Mouse (Mus musculus): Measurements from ENCODE around the gene Cript. TPM values are rescaled to one million over a fixed set of nuclear protein-coding genes. Genes with fewer than 3 reads are reported as not detected.
"Not testable (repeated sequence)": the region's sequence is repeated elsewhere in the genome, so short reads cannot be mapped to it uniquely, and the experiment has no call there.

Gene Cript
- total RNA-seq, 2 experiments from 2014 or later, result 54.2 to 61.7 TPM

DNA sequence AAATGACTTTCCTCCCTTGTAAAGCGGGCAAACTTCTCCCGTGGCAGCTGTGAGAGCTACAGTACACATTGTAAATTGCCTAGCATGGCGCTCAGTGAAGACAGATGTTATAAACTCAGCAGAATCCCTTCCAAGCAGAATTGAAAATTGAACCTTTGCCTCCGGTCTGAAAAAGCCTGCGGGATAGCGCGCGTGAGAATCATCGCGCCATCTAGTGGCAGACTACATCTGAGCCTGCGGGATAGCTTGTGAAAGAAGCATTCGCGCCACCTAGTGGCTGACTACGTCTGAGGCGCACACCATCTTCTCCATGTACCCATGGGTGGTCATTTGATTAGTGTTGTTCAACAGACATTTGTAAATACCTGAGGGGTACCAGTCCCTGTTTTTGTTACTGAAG lies 19.0 kb downstream of the Cript start:
- intact Hi-C loops (cut with DNase I), result loop anchor here (2.0 to 10.0 kb wide), 5 partner anchors 63 to 530 kb away; partner anchors contain the start of genes Rhoq and Socs5
- DNase-seq (ENCODE audit: low spot score in 2 of 2), result peak; percentile 92 to 94

DNA sequence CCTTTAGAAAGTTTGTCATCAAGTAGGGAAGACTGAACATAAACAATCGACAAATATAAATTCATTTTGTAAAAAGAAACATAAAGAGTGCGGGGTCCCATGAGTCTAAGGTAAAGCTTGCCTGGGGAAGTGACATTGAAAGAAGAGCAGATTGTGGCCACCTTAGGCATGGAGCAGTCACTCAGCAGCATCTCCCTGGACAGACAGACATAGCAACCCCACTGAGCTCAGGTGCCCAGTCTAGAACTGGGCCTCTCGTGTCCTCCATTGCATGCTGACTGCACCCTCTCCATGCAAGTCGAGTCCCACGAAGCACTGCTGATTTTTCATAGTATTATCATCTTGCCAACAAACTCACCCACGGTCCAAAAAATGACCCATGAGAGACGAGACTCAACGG lies 19.4 kb downstream of the Cript start:
- intact Hi-C loops (cut with DNase I), result loop anchor here (2.0 to 10.0 kb wide), 5 partner anchors 63 to 530 kb away; partner anchors contain the start of genes Rhoq and Socs5
- DNase-seq (ENCODE audit: low spot score in 2 of 2), result no peak

DNA sequence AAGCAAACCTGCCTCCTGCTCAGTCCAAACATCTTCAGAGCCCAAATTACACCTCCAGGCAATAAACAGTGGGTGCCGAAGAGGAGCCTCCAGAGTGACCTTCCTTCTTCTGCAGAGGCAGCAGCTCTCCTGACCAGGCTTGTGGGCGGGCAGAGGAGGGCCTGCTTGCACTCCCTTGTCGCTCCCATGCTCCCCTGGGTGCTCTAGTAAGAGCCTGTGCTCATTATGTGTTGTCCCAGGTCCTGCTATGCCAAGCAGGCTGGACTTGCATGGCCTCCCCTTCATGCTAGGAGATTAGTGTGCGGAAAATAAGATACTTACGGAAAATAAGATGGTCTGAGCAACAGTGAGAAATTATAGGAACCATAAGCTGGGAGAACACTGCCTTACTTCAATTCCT lies 24.3 kb downstream of the Cript start:
- DNase-seq (ENCODE audit: low spot score in 2 of 2), result no peak
- intact Hi-C loops (cut with DNase I), result loop anchor here (10.0 kb wide), 1 partner anchor 525 kb away; no protein-coding TSS in a partner anchor

DNA sequence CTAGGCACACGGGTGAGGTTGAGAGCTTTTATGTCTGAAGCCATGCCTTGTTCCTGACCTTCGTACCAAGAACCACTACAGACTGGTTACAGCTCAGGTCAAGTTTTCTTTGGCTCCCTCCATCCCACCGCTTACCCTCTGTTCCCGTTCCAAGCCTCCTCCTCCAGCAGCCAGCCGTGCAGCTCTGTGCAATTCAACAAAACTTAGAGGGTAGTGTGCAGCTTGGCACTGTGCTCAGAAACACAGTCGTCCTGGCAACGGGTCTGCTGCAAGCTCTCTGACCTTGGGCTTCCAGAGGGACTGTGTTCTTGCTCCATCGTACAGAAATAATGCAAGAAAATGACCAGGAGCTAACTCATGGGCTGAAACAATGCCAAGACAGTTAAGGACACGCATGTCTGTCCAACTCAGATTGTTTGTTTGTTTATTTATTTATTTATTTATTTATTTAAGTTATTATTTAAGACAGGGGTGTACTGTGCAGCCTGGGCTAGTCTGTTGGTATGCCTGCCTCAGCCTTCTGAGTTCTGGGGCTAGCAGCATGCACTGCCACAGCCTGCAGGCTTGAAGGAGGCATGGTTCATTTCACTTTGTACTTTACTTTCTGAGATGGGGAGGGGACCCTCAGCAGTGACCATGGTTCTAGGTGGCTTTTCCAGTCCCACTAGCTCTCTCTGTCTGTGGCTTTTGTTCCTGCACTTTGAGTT lies 25.3 kb downstream of the Cript start:
- intact Hi-C loops (cut with DNase I), result no loop called here
- peak; percentile 41 to 55 for DNase-seq (ENCODE audit: low spot score in 2 of 2)

DNA sequence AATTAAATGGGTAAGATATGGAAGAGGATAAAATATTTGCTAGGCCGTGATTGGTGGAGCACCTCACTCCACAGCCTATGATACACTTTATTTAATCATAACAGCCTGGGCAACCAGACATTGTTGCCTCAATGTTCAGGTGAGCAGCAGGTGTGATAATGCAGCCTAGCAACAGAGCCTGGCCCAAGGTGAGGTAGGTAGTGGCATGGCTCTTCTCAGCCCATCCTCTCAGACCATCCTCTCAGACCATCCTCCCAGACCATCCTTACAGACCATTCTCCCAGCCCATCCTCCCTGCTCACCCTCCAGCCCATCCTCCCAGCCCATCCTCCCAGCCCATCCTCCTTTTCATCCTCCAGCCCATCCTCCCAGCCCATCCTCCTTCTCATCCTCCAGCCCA lies 26.3 kb downstream of the Cript start:
- no peak for DNase-seq (ENCODE audit: low spot score in 2 of 2)
- intact Hi-C loops (cut with DNase I), result no loop called here

DNA sequence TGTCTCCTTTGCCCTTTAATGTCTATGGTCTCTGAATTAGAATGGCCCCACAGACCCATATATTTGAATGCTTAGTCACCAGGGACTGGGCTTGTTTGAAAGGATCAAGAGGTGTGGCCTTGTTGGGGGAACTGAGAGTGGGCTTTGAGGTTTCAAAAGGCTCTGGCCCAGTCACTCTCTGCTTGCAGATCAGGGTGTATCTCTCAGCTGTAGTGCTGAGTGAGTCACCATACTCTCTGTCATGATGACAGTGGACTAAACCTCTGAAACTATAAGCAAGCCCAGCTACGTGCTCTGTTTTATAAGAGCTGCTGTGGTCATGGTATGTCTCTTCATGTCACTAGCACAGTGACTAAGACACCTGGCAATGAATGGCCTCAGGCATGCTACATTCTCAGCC lies 27.1 kb downstream of the Cript start:
- no peak for DNase-seq (ENCODE audit: low spot score in 2 of 2)
- intact Hi-C loops (cut with DNase I), result no loop called here

DNA sequence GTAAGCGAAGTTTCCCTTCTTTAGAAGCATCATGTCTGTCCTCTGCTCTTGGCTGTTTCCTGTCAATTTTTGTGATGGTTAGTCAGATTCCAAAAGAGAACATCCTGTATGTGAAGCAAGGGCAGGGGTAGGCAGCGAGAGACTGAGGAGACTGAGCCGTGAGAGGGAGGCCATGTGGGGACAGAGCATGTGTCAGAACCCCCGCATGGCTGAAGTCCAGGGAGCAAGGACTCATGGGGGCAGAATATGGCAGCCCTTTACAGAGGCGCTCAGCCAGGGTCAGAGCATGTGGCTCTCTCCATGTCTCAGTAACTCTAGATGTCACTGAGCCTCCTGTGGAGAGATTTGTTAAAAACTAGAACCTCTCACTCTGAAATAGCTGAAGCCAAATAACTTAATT lies 28.6 kb downstream of the Cript start:
- no peak for DNase-seq (ENCODE audit: low spot score in 2 of 2)
- intact Hi-C loops (cut with DNase I), result no loop called here

DNA sequence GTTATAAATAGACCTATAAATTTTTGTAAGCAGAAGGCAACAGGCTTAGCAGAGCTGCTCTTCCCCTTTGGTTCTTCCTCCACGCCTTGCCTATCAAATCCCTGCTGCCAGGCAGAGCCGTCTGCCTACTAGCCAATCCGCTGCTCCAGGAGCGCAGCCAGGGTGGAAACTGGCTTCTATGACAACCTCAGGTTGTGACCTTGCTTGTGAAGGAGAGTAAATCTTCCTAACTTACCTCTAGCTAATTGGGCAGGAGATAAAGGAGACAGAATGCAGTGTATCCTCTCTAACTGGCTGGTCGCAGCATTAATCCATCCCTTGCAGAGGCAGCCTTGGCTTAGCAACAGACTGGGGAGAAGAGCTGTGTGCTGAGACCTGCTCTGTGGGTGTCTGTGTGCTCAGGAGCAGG lies 29.7 kb downstream of the Cript start:
- DNase-seq (ENCODE audit: low spot score in 2 of 2), result peak; percentile 63 to 69
- intact Hi-C loops (cut with DNase I), result no loop called here

DNA sequence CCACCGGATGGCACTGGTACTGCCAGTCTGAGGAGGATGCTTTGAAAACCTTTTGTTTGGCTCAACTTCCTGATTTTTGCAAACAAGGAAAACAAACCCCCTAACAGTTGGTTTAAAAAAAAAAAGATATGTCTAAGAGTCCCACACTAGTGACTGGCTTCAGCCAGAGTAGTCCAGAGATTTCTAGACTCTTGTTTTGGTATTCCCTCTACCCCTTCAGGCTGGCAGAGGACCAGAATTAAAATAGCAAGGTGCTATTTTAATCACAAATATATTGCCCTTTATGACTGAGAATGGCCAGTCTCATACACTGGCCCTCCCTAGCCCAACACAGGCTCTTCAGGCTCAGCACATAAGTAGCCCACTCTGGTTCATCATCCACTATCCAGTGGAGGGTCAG lies 30.3 kb downstream of the Cript start:
- intact Hi-C loops (cut with DNase I), result no loop called here
- DNase-seq (ENCODE audit: low spot score in 2 of 2), result no peak

DNA sequence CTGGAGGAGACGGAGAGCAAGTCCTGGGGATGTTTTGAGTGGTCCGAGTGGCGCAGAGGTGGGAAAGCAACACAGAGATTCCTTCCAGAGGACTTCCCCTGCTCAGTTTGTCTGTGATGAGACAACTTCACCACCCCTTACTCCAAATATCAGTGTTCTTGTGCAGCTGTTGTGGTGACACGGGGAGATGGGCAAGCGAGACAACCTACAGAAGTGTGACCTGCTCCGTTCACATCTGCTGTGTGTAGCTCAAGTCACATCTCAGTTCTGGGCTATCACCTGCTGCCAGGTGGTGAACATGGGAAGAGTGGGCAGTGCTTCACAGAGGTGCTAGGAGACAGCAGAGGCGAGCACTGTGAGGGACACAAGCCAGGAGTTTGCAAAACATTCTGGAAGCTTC lies 31.4 kb downstream of the Cript start:
- DNase-seq (ENCODE audit: low spot score in 2 of 2), result no peak
- intact Hi-C loops (cut with DNase I), result no loop called here

DNA sequence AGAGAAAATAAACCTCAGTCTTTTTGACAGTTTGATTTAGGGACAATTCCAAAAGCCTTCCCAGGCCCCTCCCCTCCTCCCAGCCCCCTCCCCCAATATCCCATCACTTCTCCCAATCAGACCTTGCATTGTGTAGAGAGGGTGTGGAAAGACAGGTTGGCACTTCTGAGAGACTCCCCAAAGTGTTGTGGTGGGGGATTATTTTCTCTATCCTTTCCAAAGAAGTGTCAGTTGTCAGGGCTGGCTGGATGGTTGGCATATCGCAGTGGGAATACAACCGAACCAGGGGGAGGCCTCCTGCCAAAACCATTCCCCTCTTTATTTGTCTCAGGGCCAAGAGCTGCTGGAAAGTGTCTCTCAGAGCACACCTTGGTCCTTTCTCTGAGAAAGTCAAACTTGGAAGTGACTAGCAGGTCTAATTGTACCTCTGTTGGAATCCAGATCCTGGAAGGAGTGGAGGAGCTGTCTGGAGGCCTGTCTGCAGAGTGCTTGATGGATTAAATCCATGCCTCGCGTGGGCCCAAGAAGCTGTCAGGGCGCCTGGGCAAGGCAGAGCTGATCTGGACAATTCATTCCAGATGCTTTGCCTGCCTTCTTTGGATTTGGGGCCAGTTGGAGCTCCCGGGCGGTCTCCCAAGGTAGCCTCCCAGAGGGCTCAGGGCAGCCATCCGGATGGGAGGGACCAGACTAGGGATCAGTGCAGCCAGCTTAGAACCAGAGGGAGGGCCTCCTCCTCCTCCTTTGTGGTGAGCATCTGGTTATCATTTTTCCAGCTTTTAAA lies 32.3 kb downstream of the Cript start:
- intact Hi-C loops (cut with DNase I), result no loop called here

DNA sequence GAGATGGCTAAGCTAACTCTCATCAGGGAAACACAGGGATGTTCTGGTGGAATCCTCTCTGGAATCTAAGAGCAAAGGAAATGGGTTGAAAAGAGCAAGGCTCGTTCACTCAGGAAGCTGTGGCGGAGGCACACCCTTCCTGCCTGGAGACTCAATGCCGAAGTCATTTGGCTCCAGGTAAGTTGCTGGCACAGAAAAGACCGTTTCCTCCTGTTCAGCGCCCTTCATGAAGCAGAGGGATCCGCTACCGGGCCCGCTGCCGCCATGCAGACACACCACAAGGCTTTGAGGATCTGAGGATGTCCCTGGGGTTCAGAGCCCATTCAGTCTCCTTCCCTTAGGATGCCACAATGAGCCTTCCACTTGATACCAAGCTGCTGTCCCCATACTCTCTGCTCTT lies 37.3 kb downstream of the Cript start:
- intact Hi-C loops (cut with DNase I), result no loop called here
- no peak for DNase-seq (ENCODE audit: low spot score in 2 of 2)

More for the DNA sequence above, 32.3 kb downstream of the Cript start:
- DNase-seq (ENCODE audit: low spot score in 2 of 2), result no peak

DNA sequence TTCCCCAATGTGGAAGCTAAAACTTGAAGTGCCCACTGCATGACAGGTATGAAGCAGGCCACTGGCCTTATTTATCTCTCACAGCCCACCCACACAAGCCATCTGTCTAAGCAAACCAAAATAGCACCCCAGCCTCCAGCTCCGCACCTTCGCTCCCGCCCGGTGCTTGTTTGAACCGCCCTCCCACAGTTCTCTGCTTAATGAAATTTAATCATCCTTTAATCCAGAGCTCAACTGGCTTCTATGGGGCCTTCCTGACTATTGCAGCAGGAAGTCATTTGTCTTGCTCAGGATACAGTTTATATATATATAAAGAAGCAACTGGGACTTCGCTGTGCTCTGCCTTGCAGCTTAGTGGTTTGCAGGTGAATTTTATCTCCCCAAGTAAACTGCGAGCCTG lies 38.1 kb downstream of the Cript start:
- no peak for DNase-seq (ENCODE audit: low spot score in 2 of 2)
- intact Hi-C loops (cut with DNase I), result no loop called here

DNA sequence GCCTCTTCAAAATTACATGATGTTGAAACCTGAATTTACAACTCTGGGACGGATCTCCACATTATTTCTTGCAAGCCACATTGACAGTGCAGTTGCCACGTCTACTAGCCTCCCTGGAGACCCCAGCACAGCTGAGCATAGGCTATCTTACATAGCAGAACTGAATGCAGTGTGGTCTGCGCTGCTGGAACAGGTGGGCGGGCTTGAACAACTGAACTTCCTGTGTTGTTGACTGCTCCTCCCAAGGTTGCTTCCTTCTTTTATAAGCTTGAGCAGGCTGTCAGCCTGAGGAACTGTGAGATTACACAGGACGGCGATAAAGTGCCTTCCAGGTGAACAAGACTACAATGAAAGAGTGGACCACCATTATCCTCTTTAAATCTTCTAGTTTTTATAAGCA lies 38.6 kb downstream of the Cript start:
- DNase-seq (ENCODE audit: low spot score in 2 of 2), result no peak
- intact Hi-C loops (cut with DNase I), result no loop called here

DNA sequence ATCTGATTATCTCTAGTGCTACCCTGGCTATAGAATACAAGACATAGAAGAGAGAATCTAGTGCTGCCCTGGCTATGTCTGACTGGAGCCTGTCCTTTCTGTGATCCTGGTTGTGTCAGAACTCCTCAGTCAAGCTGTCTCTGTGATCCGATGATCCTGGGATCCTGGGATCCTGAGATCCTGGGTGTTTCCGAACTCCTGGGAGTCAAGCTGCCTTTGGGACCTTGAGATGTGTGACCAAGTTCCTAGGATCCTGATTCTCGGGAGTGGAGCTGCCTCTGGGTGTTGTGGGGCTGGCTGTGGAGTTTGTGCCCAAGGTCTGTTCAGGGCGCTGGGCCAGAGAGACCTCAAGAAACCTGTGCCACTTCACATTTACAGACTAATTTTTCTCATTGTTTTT lies 43.6 kb downstream of the Cript start:
- DNase-seq (ENCODE audit: low spot score in 2 of 2), result no peak
- intact Hi-C loops (cut with DNase I), result no loop called here

DNA sequence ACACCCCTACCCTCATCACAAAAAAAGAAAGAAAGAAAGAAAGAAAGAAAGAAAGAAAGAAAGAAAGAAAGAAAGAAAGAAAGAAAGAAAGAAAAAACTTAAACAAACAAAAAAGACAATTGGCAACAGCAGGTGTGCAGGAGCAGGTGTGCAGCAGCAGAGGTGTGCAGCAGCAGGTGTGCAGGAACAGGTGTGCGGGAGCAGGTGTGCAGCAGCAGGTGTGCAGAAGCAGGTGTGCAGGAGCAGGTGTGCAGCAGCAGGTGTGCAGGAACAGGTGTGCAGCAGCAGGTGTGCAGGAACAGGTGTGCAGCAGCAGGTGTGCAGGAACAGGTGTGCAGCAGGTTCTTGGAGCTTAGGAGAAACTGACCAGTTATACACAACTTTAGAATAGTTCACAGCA lies 46.8 kb downstream of the Cript start:
- intact Hi-C loops (cut with DNase I), result not testable (repeated sequence)

DNA sequence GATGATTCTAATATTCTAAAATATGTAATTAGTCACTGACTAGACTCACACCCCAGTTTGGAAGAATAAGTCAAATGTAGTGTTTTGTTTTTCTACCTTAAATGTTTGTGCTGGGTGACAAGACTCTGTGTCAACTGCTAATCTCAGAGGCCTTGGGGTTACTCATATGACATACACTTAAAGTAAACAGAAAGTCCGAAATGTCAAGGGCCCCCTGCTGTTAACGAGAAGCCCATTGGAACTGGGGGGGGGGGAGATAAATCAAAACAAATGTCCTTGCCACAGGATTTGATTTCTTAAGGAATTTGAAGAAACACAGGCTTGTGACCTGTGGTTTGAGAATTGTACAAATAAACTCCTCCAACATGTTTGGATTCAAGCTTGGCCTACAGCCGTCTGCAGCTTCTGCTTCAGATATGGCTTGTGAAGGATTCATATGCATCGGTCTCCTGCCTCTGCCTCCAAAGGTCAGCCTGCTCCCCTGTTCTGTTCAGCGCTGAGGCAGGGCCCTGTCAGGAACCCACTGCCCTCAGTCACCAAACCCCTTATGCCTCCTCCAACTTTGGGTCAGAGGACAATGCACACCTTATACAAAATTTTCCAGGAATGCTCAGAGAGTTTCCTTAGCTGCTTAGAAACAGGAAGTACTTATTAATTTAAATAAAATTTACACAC lies 47.6 kb downstream of the Cript start:
- intact Hi-C loops (cut with DNase I), result no loop called here
- no peak for DNase-seq (ENCODE audit: low spot score in 2 of 2)

More for the DNA sequence above, 46.8 kb downstream of the Cript start:
- not testable (repeated sequence) for DNase-seq (ENCODE audit: low spot score in 2 of 2)

DNA sequence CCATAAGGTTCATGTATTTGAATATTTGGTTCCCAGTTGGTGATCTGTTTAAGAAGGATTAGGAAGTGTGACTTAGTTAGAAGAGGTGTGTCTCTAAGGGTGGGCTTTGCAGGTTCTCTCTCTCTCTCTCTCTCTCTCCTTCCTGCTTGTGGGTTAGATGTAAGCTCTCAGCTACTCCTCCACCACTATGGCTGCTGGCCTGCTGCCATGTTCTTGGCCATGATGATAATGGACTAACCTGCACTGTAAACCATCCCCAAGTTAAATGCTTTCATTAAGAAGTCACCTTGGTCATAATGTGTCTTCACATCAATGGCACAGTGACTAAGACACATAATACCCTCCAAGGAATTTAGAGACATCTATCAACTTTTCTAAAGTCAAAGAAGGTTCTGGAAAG lies 48.1 kb downstream of the Cript start:
- intact Hi-C loops (cut with DNase I), result no loop called here
- no peak for DNase-seq (ENCODE audit: low spot score in 2 of 2)

DNA sequence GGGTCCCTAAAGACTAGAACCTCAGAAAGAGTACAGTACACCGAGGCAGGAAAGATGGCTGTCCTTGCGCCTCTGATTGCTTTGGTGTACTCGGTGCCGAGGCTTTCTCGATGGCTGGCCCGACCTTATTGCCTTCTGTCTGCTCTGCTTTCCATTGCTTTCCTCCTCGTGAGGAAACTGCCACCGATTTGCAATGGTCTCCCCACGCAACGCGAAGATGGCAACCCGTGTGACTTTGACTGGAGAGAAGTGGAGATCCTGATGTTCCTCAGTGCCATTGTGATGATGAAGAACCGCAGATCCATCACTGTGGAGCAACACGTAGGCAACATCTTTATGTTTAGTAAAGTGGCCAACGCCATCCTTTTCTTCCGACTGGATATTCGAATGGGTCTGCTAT lies 52.9 kb downstream of the Cript start:
- not testable (repeated sequence) for DNase-seq (ENCODE audit: low spot score in 2 of 2)
- intact Hi-C loops (cut with DNase I), result loop anchor here (5.0 kb wide), 1 partner anchor 971 kb away; no protein-coding TSS in a partner anchor

DNA sequence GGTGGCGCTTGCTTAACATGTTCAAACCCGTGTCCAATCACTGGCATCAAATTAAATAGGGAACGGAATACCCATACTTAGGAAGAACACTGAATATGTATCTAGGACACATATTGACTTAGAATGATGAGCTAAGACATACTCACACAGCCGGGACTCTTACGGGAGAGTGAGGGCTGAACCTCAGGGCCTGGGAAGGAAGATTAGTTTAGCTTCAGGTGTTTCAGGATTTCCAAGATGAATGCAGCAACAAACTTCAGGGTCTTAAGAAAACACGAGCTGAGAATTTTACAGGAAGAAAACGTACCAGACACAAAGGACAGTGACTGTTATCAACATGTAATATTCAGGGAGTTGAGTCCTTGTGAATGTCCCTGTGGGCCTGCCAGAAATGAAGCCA lies 55.4 kb downstream of the Cript start:
- intact Hi-C loops (cut with DNase I), result no loop called here
- no peak for DNase-seq (ENCODE audit: low spot score in 2 of 2)

Measured in left cerebral cortex, postnatal 25 days (tissue).